Mouse (Mus musculus) pancreas, adult 10 weeks (tissue): ENCODE measurements around the gene Chd5. TPM values are rescaled to one million over a fixed set of nuclear protein-coding genes. Genes with fewer than 3 reads are reported as not detected.

Source experiments
- polyA plus RNA-seq: library from polyadenylated mRNA; stranded (reverse); fragments of 350-450 nt; fragmentation: Illumina TruSeq; extraction: RNeasy Lipid Tissue Mini Kit (QIAGEN cat#74804); gene quantifications from one replicate; pipeline ENCODE4 v1.2.3, GENCODE M21; 2015; ENCODE audit warnings: low read depth, low replicate concordance; ENCODE audit not compliant: insufficient read depth

Gene Chd5
- 1.3 TPM for polyA plus RNA-seq

GRCm38 (mm10) chr4:152338419-152339292 is at the start of gene Chd5:
Chd5 (plus strand) TSS chr4:152338651.

GRCm38 (mm10) chr4:152291562-152291961 is 46.9 kb upstream of the Chd5 start, which contains the start of gene Hes3:
Hes3 (minus strand) TSS chr4:152291662.

GRCm38 (mm10) chr4:152296874-152297861 is 41.3 kb upstream of the Chd5 start, which contains the start of gene Icmt:
Icmt (plus strand) TSS chr4:152297227.

GRCm38 (mm10) chr4:152318517-152319234 is 19.8 kb upstream of the Chd5 start, which contains the start of gene Rnf207:
Rnf207 (minus strand) TSS chr4:152318993.

GRCm38 (mm10) chr4:152325574-152326411 is 12.7 kb upstream of the Chd5 start, which contains the start of gene Rpl22:
Rpl22 (plus strand) TSS chr4:152325742.

Other genes starting within 250 kb of the Chd5 start
- gene Tnfrsf25, start 222.7 kb upstream of the Chd5 start, polyA plus RNA-seq: 2.1 TPM
- gene Espn, start 186.3 kb upstream of the Chd5 start, polyA plus RNA-seq: 1.5 TPM
- gene Hes2, start 179.8 kb upstream of the Chd5 start, polyA plus RNA-seq: not detected
- 6.0 TPM for gene Acot7, start 160.5 kb upstream of the Chd5 start, polyA plus RNA-seq
- gene Gpr153, start 64.4 kb upstream of the Chd5 start, polyA plus RNA-seq: 4.5 TPM
- gene Hes3, start 47.0 kb upstream of the Chd5 start, polyA plus RNA-seq: not detected
- gene Icmt, start 41.4 kb upstream of the Chd5 start, polyA plus RNA-seq: 9.5 TPM
- not detected for gene Rnf207, start 19.7 kb upstream of the Chd5 start, polyA plus RNA-seq
- gene Rpl22, start 12.9 kb upstream of the Chd5 start, polyA plus RNA-seq: 217 TPM
- 0.28 TPM for gene Nphp4, start 138.1 kb downstream of the Chd5 start, polyA plus RNA-seq
- gene Kcnab2, start 139.2 kb downstream of the Chd5 start, polyA plus RNA-seq: 1.3 TPM